9 mouse cellular contexts compared by ENCODE assay signal in genomic region chr10:117941266-117941651, GRCm38 (mm10).
DNase-seq lines count a peak whose midpoint lies in the region; ATAC-seq lines count a peak whose summit lies in the region.
"Had no signal": no experiment of that assay in that cellular context is flagged by ENCODE, and none has a peak within 500 bp of the region (broad histone marks: within the 10 kb centered on the region; RNA-seq: fewer than 3 reads in every experiment).

No protein-coding gene starts in this region.

- 70% methylated on average over 3 of the region's 3 CpGs for WGBS in heart, embryonic 14.5 days
- WGBS in liver, embryonic 11.5 days = 63% methylated on average over 3 of the region's 3 CpGs
- 39% methylated on average over 3 of the region's 3 CpGs for WGBS in intestine, embryonic 15.5 days

- H3K4me2 ChIP-seq in heart, embryonic 14.5 days (ENCODE audit: low read length) = peak overlapping the region; percentile 45
- H3K4me2 ChIP-seq in liver, embryonic 11.5 days = peak overlapping the region; percentile 36; the same call in 1 of the 2 replicates
- H3K4me2 ChIP-seq in intestine, embryonic 15.5 days (replicated peaks) = 0 out of 2 replicates have a peak overlapping the region, but pooled peaks have one; percentile 20

- no peak overlapping the region for H3K4me3 ChIP-seq in heart, embryonic 14.5 days (ENCODE audit: control insufficient read depth in 1 of 2, insufficient read depth in 1 of 2, low read depth in 1 of 2, low read length in 2 of 2)
- H3K4me3 ChIP-seq in liver, embryonic 11.5 days (ENCODE audit: low read depth, low read length) = no peak overlapping the region
- H3K4me3 ChIP-seq in intestine, embryonic 15.5 days (replicated peaks) = no peak overlapping the region

- no peaks in the 10 kb centered on the region for H3K36me3 ChIP-seq in heart, embryonic 14.5 days (ENCODE audit: control insufficient read depth, insufficient read depth, low read length)
- no peaks in the 10 kb centered on the region for H3K36me3 ChIP-seq in liver, embryonic 11.5 days (ENCODE audit: control insufficient read depth, insufficient read depth, low read length)
- H3K36me3 ChIP-seq in intestine, embryonic 15.5 days = no peaks in the 10 kb centered on the region

- H3K27me3 ChIP-seq in heart, embryonic 14.5 days (ENCODE audit: control insufficient read depth, insufficient read depth, low read length) = no peaks in the 10 kb centered on the region
- H3K27me3 ChIP-seq in liver, embryonic 11.5 days (replicated peaks; ENCODE audit: control insufficient read depth, insufficient read depth, low read length) = no peaks in the 10 kb centered on the region
- H3K27me3 ChIP-seq in intestine, embryonic 15.5 days (replicated peaks) = no peaks in the 10 kb centered on the region

- intact Hi-C loops in heart, postnatal 14 days (cut with DNase I) = loop anchor here (2.0 to 5.0 kb wide), 3 partner anchors 34 to 96 kb away; no protein-coding TSS in a partner anchor

- ATAC-seq in heart, embryonic 14.5 days (ENCODE audit: insufficient number of reproducible peaks, insufficient read depth, low FRiP score, low read depth) = no peak
- no peak for ATAC-seq in liver, embryonic 11.5 days (replicated peaks; ENCODE audit: low FRiP score)
- no peak for ATAC-seq in intestine, embryonic 15.5 days
- ATAC-seq in megakaryocyte progenitor cell, adult 5-6 weeks (replicated peaks; ENCODE audit: poor library complexity) = 0 out of 2 replicates have a peak, but pooled peaks have one; percentile 36
- ATAC-seq in megakaryocyte-erythroid progenitor cell, adult 5-6 weeks (replicated peaks; ENCODE audit: low FRiP score, low TSS enrichment, poor library complexity, severe bottlenecking) = no peak

- H3K4me1 ChIP-seq in heart, embryonic 14.5 days (ENCODE audit: control insufficient read depth in 2 of 2, insufficient read depth in 2 of 2, low read length in 2 of 2) = peaks cover 12 to 31% of the 10 kb centered on the region in 2 experiments
- peaks cover 7% of the 10 kb centered on the region; the same call in 1 of the 2 replicates for H3K4me1 ChIP-seq in liver, embryonic 11.5 days (replicated peaks; ENCODE audit: control insufficient read depth, insufficient read depth, low read length)
- 0 out of 2 replicates have a peak, but pooled peaks cover 2% of the 10 kb centered on the region for H3K4me1 ChIP-seq in intestine, embryonic 15.5 days (replicated peaks)

- no peaks in the 10 kb centered on the region for H3K9me3 ChIP-seq in heart, embryonic 14.5 days (ENCODE audit: control insufficient read depth, low read length)
- H3K9me3 ChIP-seq in liver, embryonic 11.5 days (ENCODE audit: control insufficient read depth, low read length) = no peaks in the 10 kb centered on the region
- no peaks in the 10 kb centered on the region for H3K9me3 ChIP-seq in intestine, embryonic 15.5 days

- peak overlapping the region; percentile 68 to 71 for H3K27ac ChIP-seq in heart, embryonic 14.5 days (replicated peaks in 1 of 2; ENCODE audit: control insufficient read depth in 1 of 2, insufficient read depth in 1 of 2, low read depth in 2 of 2, low read length in 2 of 2)
- no peak overlapping the region for H3K27ac ChIP-seq in liver, embryonic 11.5 days (ENCODE audit: low read depth, low read length)
- H3K27ac ChIP-seq in intestine, embryonic 15.5 days = no peak overlapping the region

- DNase-seq in heart, postnatal 14 days = no peak
- no peak for DNase-seq in liver, embryonic 11.5 days (ENCODE audit: low spot score)
- DNase-seq in liver = no peak
- DNase-seq in layer of hippocampus, postnatal 14 days (ENCODE audit: low spot score in 2 of 2) = no peak
- DNase-seq: thymus, adult 18-20 months had no signal

- H3K9ac ChIP-seq in heart, embryonic 14.5 days (ENCODE audit: low read length) = no peak overlapping the region
- H3K9ac ChIP-seq in liver, embryonic 11.5 days (ENCODE audit: low read depth, low read length) = no peak overlapping the region
- no peak overlapping the region for H3K9ac ChIP-seq in intestine, embryonic 15.5 days

Comparison
In these comparisons a context has a peak if more than half of its experiments do, and no peak if none do; other contexts are left out.
1. H3K27ac ChIP-seq: peak in heart, embryonic 14.5 days (2 of 2); none in liver, embryonic 11.5 days (single experiment) and intestine, embryonic 15.5 days (single experiment).
2. Peak in every context shown above with its lines, with median percentiles within 50 percentile points of each other: H3K4me2 ChIP-seq.